Mouse (Mus musculus) cerebellum, adult 8-10 months (tissue): ENCODE data around the gene Cnn2.
"Not testable (repeated sequence)": the region's sequence is repeated elsewhere in the genome, so short reads cannot be mapped to it uniquely, and the experiment has no call there.

Experiments
- DNase-seq: peaks from one replicate; pipeline ENCODE4 v3.0.0; 2022

The Cnn2 gene

DNA sequence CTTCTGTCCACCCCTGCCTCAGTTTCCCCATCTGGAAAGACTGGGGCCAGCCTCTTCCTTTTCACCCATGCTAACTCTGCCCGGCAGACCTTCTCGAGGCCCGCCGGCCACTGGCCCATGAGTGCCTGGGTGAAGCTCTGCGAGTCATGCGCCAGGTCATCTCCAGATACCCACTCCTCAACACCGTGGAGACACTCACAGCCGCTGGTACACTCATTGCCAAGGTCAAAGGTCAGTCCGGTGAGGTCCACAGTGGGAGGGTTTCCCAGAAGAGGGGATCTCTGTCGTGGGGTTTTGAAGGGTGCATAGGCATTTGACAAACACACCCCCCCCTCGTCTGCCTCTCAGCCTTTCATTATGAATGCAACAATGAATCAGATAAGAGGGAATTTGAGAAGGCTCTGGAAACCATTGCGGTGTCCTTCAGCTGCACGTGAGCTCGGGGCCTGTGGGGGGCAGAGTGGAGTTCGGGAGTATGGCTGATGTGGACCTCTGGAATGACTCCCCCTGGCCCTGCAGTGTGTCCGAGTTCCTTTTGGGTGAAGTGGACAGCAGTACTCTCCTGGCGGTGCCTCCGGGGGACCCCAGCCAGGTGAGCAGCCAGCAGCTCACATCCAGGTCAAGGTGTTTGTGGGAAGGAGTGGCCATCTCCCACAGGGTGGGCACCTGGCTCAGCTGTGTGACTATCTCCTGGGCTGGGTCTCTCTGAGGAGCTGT lies 32.4 kb downstream of the Cnn2 start:
- DNase-seq: no peak

GRCm38 (mm10) chr10:80021320-80021641 lies 32.9 kb downstream of the Cnn2 start:
- DNase-seq: no peak

GRCm38 (mm10) chr10:80022164-80022563 lies 33.8 kb downstream of the Cnn2 start:
- DNase-seq: no peak

DNA sequence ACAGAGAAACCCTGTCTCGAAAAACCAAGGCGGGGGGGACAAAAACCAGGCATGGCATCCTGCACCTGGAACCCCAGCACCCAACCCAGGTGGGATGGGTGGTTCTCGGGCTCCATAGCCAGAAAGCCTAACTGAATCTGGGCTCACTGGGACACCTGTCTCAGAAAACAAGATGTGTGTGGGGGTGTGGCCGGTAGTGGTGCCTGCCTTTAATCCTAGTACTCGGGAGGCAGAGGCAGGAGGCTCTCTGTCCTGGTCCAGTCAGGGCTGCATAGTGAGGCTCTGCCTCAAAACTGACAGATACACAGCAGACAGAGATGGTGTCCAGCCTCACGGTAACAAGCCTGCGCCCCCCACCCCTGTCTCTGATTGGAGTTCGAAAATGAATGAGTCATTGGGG lies 34.4 kb downstream of the Cnn2 start:
- no peak for DNase-seq

- no peak for DNase-seq
These were observed 35.4 kb downstream of the Cnn2 start for GRCm38 (mm10) chr10:80023758-80024157.

GRCm38 (mm10) chr10:80024229-80025043 lies 36.1 kb downstream of the Cnn2 start:
- no peak for DNase-seq

GRCm38 (mm10) chr10:80025044-80025347 lies 36.6 kb downstream of the Cnn2 start:
- no peak for DNase-seq

DNA sequence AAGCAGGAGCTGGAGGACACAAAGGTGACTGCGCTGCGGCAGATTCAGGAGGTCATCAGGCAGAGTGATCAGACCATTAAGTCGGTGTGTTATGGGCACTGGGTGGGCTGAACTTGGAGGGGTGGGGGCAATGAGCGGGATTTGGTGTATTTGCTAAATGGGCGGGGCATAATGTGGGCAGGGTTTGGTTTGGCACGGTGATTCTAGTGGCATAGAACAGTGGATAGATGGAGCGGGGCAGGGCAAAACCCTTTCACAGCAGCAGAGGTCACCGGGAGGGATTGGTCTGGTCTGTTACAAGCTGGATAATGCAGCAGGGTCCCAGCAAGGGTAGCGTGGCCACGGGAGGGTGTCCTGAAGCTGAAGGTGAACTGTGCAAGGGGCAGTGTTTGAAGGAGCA lies 37.1 kb downstream of the Cnn2 start:
- DNase-seq: no peak

- DNase-seq: no peak
These were observed 37.5 kb downstream of the Cnn2 start for GRCm38 (mm10) chr10:80025889-80026288.

DNA sequence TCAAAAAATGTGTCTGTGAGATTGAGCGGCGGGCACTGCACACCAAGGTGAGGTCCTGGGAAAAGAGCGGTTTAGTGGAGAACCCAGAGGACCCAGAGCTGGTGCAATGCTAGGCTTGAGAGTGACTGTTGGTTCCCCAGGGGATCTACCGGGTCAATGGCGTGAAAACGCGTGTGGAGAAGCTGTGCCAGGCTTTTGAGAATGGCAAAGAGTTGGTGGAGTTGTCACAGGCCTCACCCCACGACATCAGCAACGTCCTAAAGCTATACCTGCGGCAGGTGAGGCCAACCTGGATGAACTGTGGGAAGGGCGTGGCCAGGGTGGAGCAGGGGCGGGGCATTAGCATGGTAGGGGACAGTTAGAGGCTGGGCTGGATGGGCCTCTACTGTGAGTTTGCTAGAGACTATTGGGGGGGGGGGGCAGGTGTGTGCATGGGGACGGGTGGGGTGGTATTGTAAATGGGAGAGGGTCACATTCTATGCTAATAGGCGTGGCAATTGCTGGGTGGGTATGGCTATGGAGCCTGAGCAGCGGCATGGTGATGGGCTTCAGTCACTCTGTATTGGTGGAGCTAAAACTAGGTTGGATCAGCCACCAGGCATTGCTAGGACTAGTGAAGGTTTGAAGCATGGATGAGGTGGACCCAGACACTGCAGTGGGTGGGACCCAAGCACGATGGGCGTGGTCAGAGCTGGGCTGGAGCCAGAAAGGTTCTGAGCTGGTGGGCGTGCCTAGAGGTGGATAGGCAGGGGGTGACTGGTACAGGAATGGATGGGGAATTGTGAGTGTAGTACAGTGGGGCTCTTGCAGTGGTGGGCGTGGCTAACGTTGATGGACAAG lies 39.5 kb downstream of the Cnn2 start:
- DNase-seq: no peak

DNA sequence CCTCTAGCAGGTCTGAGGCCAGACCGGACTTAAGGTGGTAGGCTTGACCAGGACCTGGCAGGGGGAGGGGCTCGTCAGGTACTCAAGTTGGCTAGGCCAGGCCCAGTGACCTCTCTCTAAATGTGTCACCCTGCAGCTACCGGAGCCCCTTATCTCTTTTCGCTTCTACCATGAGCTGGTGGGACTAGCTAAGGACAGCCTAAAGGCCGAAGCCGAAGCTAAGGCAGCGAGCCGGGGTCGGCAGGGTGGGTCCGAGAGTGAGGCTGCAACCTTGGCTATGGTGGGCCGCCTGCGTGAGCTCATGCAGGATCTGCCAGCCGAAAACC lies 40.1 kb downstream of the Cnn2 start:
- DNase-seq: no peak

DNA sequence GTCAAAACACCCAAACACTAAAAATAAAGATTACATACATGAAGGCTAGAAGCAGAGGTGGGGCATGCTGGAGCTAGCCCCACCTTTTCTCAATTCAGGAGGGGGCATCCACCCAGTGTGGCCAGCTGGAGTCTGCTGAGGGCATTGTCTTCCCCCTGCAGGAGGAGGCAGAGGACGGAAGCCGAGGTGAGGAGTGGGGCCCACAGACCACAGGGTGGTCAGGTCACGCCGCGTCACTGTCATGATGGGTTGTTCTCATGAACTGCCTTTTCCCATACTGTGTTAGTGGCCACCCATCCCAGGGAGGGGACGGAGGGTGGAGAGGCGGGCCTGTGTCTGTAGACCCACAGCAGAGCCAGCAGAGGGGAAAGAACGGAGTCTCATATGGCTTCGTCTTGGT lies 41.8 kb downstream of the Cnn2 start:
- DNase-seq: no peak

DNA sequence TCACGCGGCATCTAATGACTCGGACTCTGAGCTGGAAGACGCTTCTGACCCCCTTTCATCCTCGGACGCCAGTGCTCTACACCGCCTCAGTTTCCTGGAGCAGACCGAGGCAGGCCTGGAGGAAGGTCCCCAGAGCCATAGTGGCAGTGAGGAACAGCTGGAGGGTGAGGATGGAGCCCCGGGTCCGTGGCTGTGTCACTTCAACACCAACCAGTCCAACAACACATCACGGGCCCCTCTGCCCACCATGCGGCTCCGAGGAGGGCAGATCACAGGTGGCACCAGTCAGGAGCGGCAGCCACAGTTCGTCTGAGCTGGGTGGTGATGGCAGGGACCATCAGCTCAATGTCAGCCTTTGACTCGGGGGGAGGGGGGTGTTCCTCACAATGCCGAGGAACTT lies 42.4 kb downstream of the Cnn2 start:
- no peak for DNase-seq

- DNase-seq: no peak
These were observed 44.6 kb downstream of the Cnn2 start for GRCm38 (mm10) chr10:80032799-80033480.

DNA sequence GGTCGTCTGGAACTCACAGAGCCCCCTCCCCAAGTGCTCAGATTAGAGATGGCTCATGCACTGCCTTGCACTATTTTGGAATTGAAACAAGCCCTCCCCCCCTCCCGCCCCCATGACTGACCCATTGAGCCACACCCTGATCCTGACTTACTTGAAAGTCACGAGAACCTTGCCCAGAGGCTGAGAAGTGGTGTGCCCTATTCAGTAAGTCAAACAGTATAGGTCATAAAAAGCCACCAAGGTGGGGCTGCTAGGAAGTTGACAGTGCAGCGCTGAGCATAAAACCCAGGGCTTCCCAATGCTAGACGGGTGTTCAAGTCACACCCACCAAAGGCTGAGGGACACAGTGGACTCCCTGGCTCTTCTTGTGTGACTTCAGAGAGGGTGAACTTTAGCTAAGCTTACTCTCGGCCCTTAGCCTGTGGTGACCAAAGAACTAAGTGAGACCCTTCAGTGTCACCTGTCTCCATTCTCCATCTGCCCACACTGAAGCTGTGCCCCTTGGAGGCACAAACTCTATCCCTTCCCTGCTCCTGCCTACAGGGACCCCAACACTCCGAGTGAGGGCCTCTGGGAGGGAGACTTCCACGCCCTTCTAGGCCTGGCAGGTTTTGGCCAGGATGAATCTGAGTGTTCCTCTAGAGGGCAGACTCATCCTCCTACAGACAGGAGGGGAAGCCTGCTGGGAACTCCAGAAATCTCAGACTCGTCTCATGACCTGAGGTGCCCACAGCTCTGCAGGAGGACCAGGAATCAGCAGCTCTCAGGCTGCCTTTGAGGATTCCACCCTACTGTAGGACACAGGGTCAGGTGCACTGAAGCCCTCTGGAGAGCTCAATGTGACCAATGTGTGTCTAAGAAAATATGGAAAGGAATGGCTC lies 45.4 kb downstream of the Cnn2 start:
- no peak for DNase-seq

DNA sequence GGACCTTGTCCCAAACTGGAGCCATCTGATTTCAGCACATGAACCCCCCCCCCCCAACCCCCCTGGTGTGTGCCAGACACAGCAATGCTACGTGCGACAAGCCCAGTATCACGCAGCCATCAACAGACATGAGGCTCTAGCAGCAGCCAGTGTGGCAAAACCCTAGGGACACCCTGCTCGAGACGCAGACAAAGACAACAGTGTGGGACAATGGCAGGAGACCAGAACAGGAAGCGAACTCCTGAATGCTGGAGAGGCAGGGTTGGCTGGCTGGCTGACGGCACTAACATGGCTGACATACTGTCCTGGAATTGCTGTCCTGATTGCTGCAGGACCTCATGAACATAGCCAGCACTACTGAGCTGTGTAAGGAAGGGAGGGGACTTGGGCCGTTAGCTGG lies 46.8 kb downstream of the Cnn2 start:
- no peak for DNase-seq

DNA sequence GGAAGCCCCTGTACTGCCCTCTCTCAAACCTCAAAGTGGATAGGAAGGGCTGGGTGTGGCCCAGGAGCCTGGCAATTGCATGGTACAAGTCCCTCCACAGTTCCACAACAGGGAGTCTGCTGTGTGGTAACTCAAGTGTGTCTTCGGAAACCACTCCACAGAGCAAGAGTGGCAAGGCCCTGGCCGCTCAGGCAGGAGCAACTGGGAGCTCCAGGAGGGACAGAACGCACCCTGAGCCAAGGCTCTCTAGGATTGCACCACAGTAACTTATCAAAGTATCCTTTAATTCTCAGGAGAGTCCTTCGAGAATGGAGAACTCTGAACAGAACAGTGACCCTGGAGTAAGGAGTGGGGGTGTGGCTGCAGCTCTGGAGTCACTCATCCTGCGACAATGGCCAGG lies 47.3 kb downstream of the Cnn2 start:
- no peak for DNase-seq

DNA sequence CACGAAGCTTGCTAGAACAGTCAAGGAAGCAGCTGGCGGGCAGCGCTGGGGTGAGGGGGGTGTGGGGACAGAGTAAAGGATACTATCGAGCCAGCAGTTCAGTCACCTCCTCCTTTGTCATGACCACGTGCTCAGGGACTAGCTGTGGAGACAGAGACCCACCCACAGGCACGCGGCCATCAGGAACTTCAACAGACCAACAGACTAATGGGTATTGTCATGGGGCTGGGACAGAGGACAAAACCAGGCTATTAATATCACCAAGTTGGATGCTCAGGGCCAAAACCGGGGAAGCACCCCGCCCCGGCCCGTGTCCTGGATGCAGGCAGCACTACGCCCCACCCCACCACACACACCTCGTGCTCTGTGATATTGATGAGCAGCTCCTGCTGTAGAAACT lies 48.4 kb downstream of the Cnn2 start:
- DNase-seq: no peak

GRCm38 (mm10) chr10:80039559-80039979 lies 51.2 kb downstream of the Cnn2 start, which contains the start of gene Polr2e:
Gene Polr2e, minus strand, starts transcription at chr10:80039795.
- DNase-seq: peak; percentile 95

GRCm38 (mm10) chr10:80041409-80042060 lies 53.2 kb downstream of the Cnn2 start:
- DNase-seq: not testable (repeated sequence)

GRCm38 (mm10) chr10:80044087-80044486 lies 55.7 kb downstream of the Cnn2 start:
- DNase-seq: no peak

- DNase-seq: not testable (repeated sequence)
These were observed 57.0 kb downstream of the Cnn2 start for GRCm38 (mm10) chr10:80045364-80045763.
